Mouse (Mus musculus) CH12.LX (cell line): ENCODE measurements around the gene Aldh1b1. TPM values are rescaled to one million over a fixed set of nuclear protein-coding genes. Genes with fewer than 3 reads are reported as not detected.

Source experiments
- DNase-seq: peaks from one replicate; pipeline ENCODE4 v3.0.0-alpha.2; 2013; ENCODE audit errors: extremely low read depth
- H3K27ac ChIP-seq: 2 replicates; pipeline ENCODE4 v1.5.1; 2012; ENCODE audit warnings: low read depth, mild to moderate bottlenecking, control low read depth, moderate library complexity; ENCODE audit not compliant: insufficient read depth
- H3K27me3 ChIP-seq: replicated peaks from 2 replicates; pipeline ENCODE3; 2012; ENCODE audit warnings: inconsistent platforms
- H3K36me3 ChIP-seq, 2 experiments: replicated peaks in 1 of 2; 2 replicates each; pipeline versions ENCODE3 to v1.6.1; 2012; ENCODE audit warnings: inconsistent platforms in 1 of 2, low read length in 1 of 2, mild to moderate bottlenecking in 1 of 2, mixed read lengths in 1 of 2, moderate library complexity in 1 of 2; ENCODE audit not compliant: control insufficient read depth in 1 of 2, insufficient read depth in 1 of 2
- H3K4me1 ChIP-seq, 2 experiments: 2 replicates each; pipeline ENCODE4 v1.6.1; 2012; ENCODE audit warnings: inconsistent platforms in 1 of 2, moderate library complexity in 1 of 2; ENCODE audit not compliant: insufficient read depth in 2 of 2, control insufficient read depth in 1 of 2
- H3K4me2 ChIP-seq: 2 replicates; pipeline ENCODE4 v1.6.1; 2012; ENCODE audit warnings: low read depth, mild to moderate bottlenecking, control low read depth; ENCODE audit not compliant: poor library complexity, insufficient read depth, severe bottlenecking
- H3K4me3 ChIP-seq, 3 experiments: fragments of 150-350 bp in 1 of 3; sonication (generic) in 1 of 3; replicated peaks in 1 of 3; 2 replicates each; pipeline versions ENCODE3 to v1.5.1; 2011 to 2012; ENCODE audit warnings: low read depth in 2 of 3, low read length in 2 of 3, mild to moderate bottlenecking in 2 of 3, moderate library complexity in 2 of 3, control low read depth in 1 of 3, improper control_type of control experiment in 1 of 3, inconsistent platforms in 1 of 3, mixed read lengths in 1 of 3; ENCODE audit not compliant: poor library complexity in 1 of 3
- H3K79me2 ChIP-seq: replicated peaks from 2 replicates; pipeline ENCODE4 v1.6.1; 2012; ENCODE audit warnings: mild to moderate bottlenecking, moderate library complexity; ENCODE audit not compliant: control insufficient read depth, poor library complexity, insufficient read depth, severe bottlenecking; ENCODE audit errors: extremely low read depth
- H3K9ac ChIP-seq: 2 replicates; pipeline ENCODE4 v1.6.1; 2012; ENCODE audit warnings: low read depth, mild to moderate bottlenecking, control low read depth, moderate library complexity; ENCODE audit not compliant: insufficient read depth
- H3K9me3 ChIP-seq: replicated peaks from 2 replicates; pipeline ENCODE3; 2012; ENCODE audit warnings: low read length, inconsistent platforms, mixed read lengths
- CHD2 ChIP-seq: IDR thresholded peaks from 2 replicates; pipeline ENCODE4 v1.6.1; 2011; ENCODE audit warnings: low read length, improper control_type of control experiment
- CTCF ChIP-seq, 2 experiments: IDR thresholded peaks in 1 of 2; conservative IDR thresholded peaks in 1 of 2; 2 replicates each; pipeline ENCODE4 v1.5.1; 2011 to 2012; ENCODE audit warnings: low read depth in 2 of 2, low read length in 2 of 2, improper control_type of control experiment in 1 of 2, inconsistent platforms in 1 of 2, mild to moderate bottlenecking in 1 of 2, moderate library complexity in 1 of 2
- EP300 ChIP-seq: IDR thresholded peaks from 2 replicates; pipeline ENCODE4 v1.6.1; 2011; ENCODE audit warnings: low read length, improper control_type of control experiment
- ETS1 ChIP-seq: conservative IDR thresholded peaks from 2 replicates; pipeline ENCODE4 v1.6.1; 2012; ENCODE audit warnings: low read depth, mild to moderate bottlenecking, inconsistent platforms, low read length, improper control_type of control experiment, moderate library complexity
- HCFC1 ChIP-seq: IDR thresholded peaks from 2 replicates; pipeline ENCODE4 v1.6.1; 2012; ENCODE audit warnings: low read depth, mild to moderate bottlenecking, inconsistent platforms, low read length, improper control_type of control experiment
- IRF4 ChIP-seq: IDR thresholded peaks from 2 replicates; pipeline ENCODE4 v1.6.1; 2014; ENCODE audit warnings: low read depth, mild to moderate bottlenecking, inconsistent platforms, low read length, improper control_type of control experiment
- JUN ChIP-seq: IDR thresholded peaks from 2 replicates; pipeline ENCODE4 v1.6.1; 2011; ENCODE audit warnings: low read depth, mild to moderate bottlenecking, low read length, improper control_type of control experiment, moderate library complexity; ENCODE audit not compliant: insufficient read depth
- KAT2A ChIP-seq: IDR thresholded peaks from 2 replicates; pipeline ENCODE4 v1.6.1; 2012; ENCODE audit warnings: low read length, improper control_type of control experiment, inconsistent platforms; ENCODE audit not compliant: insufficient replicate concordance
- MAFK ChIP-seq: IDR thresholded peaks from 2 replicates; pipeline ENCODE4 v1.6.1; 2011; ENCODE audit warnings: low read length, improper control_type of control experiment; ENCODE audit not compliant: insufficient replicate concordance
- MAZ ChIP-seq: IDR thresholded peaks from 2 replicates; pipeline ENCODE4 v1.6.1; 2012; ENCODE audit warnings: low read depth, mild to moderate bottlenecking, inconsistent platforms, low read length, improper control_type of control experiment, moderate library complexity
- MYC ChIP-seq: IDR thresholded peaks from 2 replicates; pipeline ENCODE4 v1.6.1; 2011; ENCODE audit warnings: low read depth, mild to moderate bottlenecking, improper control_type of control experiment, low read length
- NRF1 ChIP-seq: IDR thresholded peaks from 2 replicates; pipeline ENCODE4 v1.6.1; 2014; ENCODE audit warnings: low read depth, mild to moderate bottlenecking, inconsistent platforms, low read length, improper control_type of control experiment, moderate library complexity
- PAX5 ChIP-seq: IDR thresholded peaks from 2 replicates; pipeline ENCODE4 v1.6.1; 2012; ENCODE audit warnings: low read length, inconsistent platforms, mixed read lengths
- POLR2A ChIP-seq: IDR thresholded peaks from 2 replicates; pipeline ENCODE4 v1.6.1; 2011; ENCODE audit warnings: low read depth, mild to moderate bottlenecking, improper control_type of control experiment, low read length
- POLR2AphosphoS2 ChIP-seq: IDR thresholded peaks from 2 replicates; pipeline ENCODE4 v1.6.1; 2011; ENCODE audit warnings: low read depth, low read length, improper control_type of control experiment
- RCOR1 ChIP-seq: conservative IDR thresholded peaks from 2 replicates; pipeline ENCODE4 v1.6.1; 2012; ENCODE audit warnings: low read depth, mild to moderate bottlenecking, inconsistent platforms, low read length, improper control_type of control experiment
- TBP ChIP-seq: conservative IDR thresholded peaks from 2 replicates; pipeline ENCODE4 v1.6.1; 2011; ENCODE audit warnings: low read depth, low read length, improper control_type of control experiment
- UBTF ChIP-seq: IDR thresholded peaks from 2 replicates; pipeline ENCODE4 v1.6.1; 2012; ENCODE audit warnings: low read depth, mild to moderate bottlenecking, inconsistent platforms, low read length, improper control_type of control experiment, moderate library complexity
- USF1 ChIP-seq: IDR thresholded peaks from 2 replicates; pipeline ENCODE4 v1.6.1; 2014; ENCODE audit warnings: low read depth, mild to moderate bottlenecking, inconsistent platforms, low read length, improper control_type of control experiment
- USF2 ChIP-seq: conservative IDR thresholded peaks from 2 replicates; pipeline ENCODE4 v1.6.1; 2011; ENCODE audit warnings: low read depth, low read length, improper control_type of control experiment
- ZC3H11A ChIP-seq: IDR thresholded peaks from 2 replicates; pipeline ENCODE4 v1.6.1; 2012; ENCODE audit warnings: low read depth, mild to moderate bottlenecking, inconsistent platforms, low read length, improper control_type of control experiment
- dilution Hi-C: fragments of 300-500 bp; cut with MboI; formaldehyde crosslinking; loops from 2 replicates; pipeline ENCODE4 v1.14.3; 2020; ENCODE audit warnings: low sequenced_read_pairs; ENCODE audit not compliant: extremely low pct_unique_long_range_greater_than_20kb, extremely low pct_ligation_motif_present
- in situ Hi-C: fragments of 300-500 bp; cut with MboI; formaldehyde crosslinking; loops from 3 replicates; pipeline ENCODE4 v1.14.3; 2019; ENCODE audit warnings: low sequenced_read_pairs, low pct_ligation_motif_present, low pct_unique_long_range_greater_than_20kb, mixed read lengths
- polyA plus RNA-seq: library from polyadenylated mRNA; unstranded; fragments of >175 nt; gene quantifications from 2 replicates; pipeline ENCODE4 v1.2.1, GENCODE M21; 2012; ENCODE audit warnings: low read depth; ENCODE audit not compliant: insufficient read length
- total RNA-seq, 2 experiments: library from RNA; depleted of rRNA; stranded (reverse); fragments of 300-350 nt in 1 of 2; fragments of >200 nt in 1 of 2; gene quantifications; 2 replicates each; pipeline ENCODE4 v1.2.3; 2012 to 2014

Gene Aldh1b1
- total and polyA plus RNA-seq, 3 experiments, result 4.9 to 8.3 (median 6.4) TPM

DNA sequence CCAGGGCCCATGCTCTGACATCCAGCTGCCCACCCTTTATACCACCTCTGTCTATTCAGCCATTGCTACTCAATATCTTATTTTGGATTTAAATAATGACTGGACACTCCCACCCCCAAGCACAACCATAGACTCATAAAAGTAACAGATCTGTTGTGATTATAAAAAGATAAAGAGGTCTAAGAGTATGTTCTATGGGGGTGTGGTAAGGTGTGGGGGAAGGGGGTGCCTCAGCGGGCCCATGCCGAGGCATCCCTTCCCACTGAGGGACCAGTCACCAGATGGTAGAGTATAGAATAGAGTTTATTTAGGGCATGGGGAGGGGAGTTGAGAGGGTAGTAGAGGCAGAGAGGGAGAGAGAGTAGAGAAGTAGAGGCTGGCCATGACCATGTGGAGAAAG is 8.8 kb upstream of the Aldh1b1 start:
- H3K27ac ChIP-seq, result no peak overlapping the region
- in situ Hi-C loops, result loop anchor here (25.0 kb wide), 1 partner anchor 503 kb away; the partner anchor contains the start of gene Trmt10b
- H3K36me3 ChIP-seq, result no peaks in the 10 kb centered on the region
- TF ChIP-seq TBP (no peak), MAZ (no peak), IRF4 (no peak), POLR2A (no peak), UBTF (no peak), ZC3H11A (no peak)
- no peak overlapping the region for H3K4me3 ChIP-seq
- no peak overlapping the region for H3K9ac ChIP-seq
- H3K27me3 ChIP-seq, result peaks cover 3% of the 10 kb centered on the region
- no peak overlapping the region for H3K4me2 ChIP-seq
- DNase-seq, result no peak
- no peaks in the 10 kb centered on the region for H3K4me1 ChIP-seq
- dilution Hi-C loops, result no loop called here
- H3K79me2 ChIP-seq, result no peaks in the 10 kb centered on the region
- no peaks in the 10 kb centered on the region for H3K9me3 ChIP-seq

GRCm38 (mm10) chr4:45795191-45795811 is 3.5 kb upstream of the Aldh1b1 start:
- dilution Hi-C loops (no loop called here), in situ Hi-C loops (loop anchor here (25.0 kb wide), 1 partner anchor 508 kb away; the partner anchor contains the start of gene Trmt10b)
- Histone ChIP-seq H3K27ac (no peak overlapping the region), H3K27me3 (peaks cover 3% of the 10 kb centered on the region), H3K4me3 (no peak overlapping the region), H3K36me3 (no peaks in the 10 kb centered on the region), H3K79me2 (no peaks in the 10 kb centered on the region), H3K4me2 (peak overlapping the region; percentile 73), H3K9ac (no peak overlapping the region), H3K9me3 (no peaks in the 10 kb centered on the region), H3K4me1 (peaks cover 0 to 7% of the 10 kb centered on the region in 2 experiments; a peak in 2 of 4 replicates)
- DNase-seq, result no peak
- no peak for TF ChIP-seq PAX5
- no peak for TF ChIP-seq POLR2A
- no peak for TF ChIP-seq ETS1
- TF ChIP-seq KAT2A, result no peak
- TF ChIP-seq POLR2AphosphoS2, result no peak
- TF ChIP-seq HCFC1, result no peak
- no peak for TF ChIP-seq MYC
- TF ChIP-seq CHD2, result no peak
- TF ChIP-seq UBTF, result no peak
- no peak for TF ChIP-seq EP300
- no peak for TF ChIP-seq MAZ
- no peak for TF ChIP-seq MAFK
- TF ChIP-seq CTCF (conservative IDR thresholded peaks at IDR 0.05 in 1 of 2, IDR thresholded peaks at IDR 0.05 in 1 of 2; ENCODE audit: low read depth in 2 of 2, low read length in 2 of 2), result no peak
- TF ChIP-seq JUN, result no peak
- TF ChIP-seq RCOR1, result no peak
- no peak for TF ChIP-seq TBP
- TF ChIP-seq USF2, result no peak
- no peak for TF ChIP-seq IRF4
- no peak for TF ChIP-seq USF1
- TF ChIP-seq NRF1, result no peak
